Mouse (Mus musculus): ENCODE results near the gene Tctex1d2.

Gene Tctex1d2

DNA sequence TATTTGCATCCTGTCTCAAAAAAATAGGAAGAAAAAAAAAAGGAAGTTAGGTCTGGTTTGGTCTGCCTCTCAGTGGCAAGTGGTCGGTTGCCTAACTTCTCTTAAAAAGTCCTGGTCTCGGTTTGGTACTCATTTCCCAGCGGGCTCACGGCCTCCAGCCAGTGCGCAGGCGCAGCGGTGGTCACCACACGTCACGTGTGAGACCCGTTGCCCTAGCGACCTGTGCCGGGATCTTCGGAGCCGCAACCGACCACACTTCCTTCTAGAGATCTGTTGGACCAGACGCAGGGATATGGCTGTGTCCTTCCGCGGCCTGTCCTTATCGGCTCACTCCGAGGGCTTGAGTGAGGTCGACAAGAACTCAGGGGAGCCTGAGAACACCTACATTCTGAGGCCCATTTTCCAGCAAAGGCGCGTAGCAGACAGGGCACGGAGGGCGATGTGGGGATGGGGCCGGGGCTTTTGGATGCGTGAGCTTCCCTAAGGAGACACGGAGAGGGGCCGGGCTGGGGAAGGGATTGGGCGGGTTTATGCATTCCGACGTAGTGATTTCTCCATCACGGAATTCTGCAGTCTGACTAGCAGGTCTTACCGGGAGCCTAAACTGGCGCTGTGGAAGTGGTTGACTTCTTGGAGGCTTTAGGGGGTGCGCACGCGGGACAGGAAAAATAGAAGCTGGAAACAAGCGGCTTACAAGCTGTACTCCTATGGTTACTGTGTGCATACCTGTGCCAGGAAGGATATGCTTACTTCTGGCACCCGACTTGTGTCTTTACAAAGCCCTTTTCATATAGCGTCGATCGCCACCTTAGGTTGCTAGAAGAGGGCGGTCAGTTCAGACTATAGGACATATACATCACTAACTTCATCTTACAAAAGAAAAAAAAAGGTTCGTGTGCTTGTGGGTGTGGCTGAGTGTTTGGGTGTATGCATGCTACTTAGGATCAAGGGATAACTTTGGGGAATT, at the start of gene Tctex1d2:
Tctex1d2 (plus strand) TSS at position 186 of the 967 bp plus-strand sequence.
- in situ Hi-C loops (cut with MboI; ENCODE audit: low pct_unique_long_range_greater_than_20kb in 1 of 2, low sequenced_read_pairs in 2 of 2, unreplicated experiment in 1 of 2), result no loop called here

DNA sequence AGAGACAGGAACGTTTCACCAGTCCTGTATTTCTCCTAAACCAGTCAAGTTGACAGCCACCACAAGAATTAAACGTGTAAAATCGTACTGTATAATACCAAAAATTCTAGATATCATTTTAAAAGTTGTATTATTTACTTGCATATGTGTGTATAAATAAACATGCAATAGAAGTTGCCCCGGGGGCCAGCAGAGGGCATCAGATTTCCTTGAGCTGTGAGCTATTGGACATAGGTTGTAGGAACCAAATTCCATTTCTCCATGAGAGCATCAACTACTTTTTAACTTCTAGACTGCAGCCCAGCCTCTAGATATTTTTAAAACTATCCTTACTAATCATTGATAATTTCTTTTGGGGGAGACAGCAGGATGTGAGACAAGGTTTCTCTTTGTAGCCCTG, 48.2 kb upstream of the Tctex1d2 start:
- in situ Hi-C loops (cut with MboI; ENCODE audit: low pct_unique_long_range_greater_than_20kb in 1 of 2, low sequenced_read_pairs in 2 of 2, unreplicated experiment in 1 of 2), result no loop called here

DNA sequence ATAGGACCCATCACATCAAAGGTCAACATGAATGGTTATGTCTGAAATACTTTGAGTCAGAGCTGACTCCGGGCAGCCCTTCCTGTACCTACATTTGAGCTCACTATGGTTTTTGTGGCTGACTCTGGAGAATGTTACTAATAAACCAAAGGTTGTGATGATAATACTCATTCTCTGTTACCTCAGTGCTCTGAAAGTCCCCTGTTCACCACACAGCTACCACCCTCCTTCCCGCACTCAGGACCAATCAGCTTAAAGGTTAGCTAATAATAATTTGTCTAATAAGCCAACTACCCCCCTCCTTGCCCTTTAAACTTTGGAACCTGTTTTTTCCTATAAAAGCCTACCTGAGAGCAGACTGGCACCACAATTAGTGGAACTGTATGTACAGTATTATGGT, 39.9 kb upstream of the Tctex1d2 start:
- in situ Hi-C loops (cut with MboI; ENCODE audit: low pct_unique_long_range_greater_than_20kb in 1 of 2, low sequenced_read_pairs in 2 of 2, unreplicated experiment in 1 of 2), result no loop called here

DNA sequence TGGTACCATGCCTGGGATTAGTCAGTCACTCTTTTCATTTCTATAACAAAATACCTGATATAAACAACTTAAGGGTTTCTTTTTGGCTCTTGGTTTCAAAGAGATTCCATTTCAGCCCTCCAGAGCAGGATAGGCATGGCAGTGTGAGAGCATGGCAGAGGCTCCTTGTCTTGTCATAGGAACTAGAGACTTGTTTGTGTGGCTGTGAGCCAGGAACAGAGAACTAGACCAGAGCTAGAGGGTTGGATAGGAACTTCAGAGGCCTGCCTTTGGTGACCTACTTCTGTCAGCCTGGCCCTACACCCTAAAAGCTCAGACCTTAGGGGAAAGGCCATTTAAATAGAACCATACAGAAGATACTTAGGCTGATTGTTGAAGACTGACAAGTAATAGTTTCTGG, 36.6 kb upstream of the Tctex1d2 start:
- in situ Hi-C loops (cut with MboI; ENCODE audit: low pct_unique_long_range_greater_than_20kb in 1 of 2, low sequenced_read_pairs in 2 of 2, unreplicated experiment in 1 of 2), result no loop called here

DNA sequence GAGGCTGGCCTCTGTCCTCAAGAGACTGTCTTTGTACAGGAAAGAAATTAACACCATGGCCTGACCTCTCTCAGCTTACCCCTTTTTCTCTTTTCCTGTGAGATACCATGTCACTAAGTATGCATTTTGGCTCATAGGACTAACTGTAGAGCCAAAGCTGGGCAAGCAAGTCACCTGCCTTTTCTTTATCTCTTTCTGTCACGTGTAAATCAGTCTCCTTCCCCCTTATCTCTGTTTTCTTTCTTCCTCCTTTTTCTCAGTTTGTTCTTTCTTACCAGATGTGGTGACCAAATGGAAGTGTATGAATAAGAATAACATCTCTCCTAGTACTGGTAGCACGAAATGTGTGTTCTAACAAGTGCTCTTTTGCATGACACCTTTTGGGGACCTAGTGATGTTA, 34.6 kb upstream of the Tctex1d2 start:
- in situ Hi-C loops (cut with MboI; ENCODE audit: low pct_unique_long_range_greater_than_20kb in 1 of 2, low sequenced_read_pairs in 2 of 2, unreplicated experiment in 1 of 2), result no loop called here

DNA sequence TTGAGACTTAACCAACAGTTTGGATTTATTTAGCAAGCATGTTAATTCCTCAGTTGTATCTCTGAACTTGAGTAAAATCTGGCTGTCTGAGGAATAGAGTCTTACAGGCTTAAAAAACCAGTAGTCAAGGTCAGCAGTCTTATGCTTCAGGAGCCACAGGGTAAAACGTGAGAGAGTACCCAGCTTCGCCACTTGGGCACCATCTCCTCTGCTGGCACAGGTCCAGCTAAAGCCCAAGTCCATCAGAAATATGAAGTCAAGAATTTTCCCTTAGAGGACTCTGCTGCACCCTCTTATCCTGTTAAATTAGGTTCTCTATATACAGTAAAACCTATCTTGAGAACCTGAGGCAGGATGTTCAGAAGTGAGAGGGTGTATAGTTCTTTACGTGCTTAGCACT, 32.7 kb upstream of the Tctex1d2 start:
- in situ Hi-C loops (cut with MboI; ENCODE audit: low pct_unique_long_range_greater_than_20kb in 1 of 2, low sequenced_read_pairs in 2 of 2, unreplicated experiment in 1 of 2), result no loop called here

DNA sequence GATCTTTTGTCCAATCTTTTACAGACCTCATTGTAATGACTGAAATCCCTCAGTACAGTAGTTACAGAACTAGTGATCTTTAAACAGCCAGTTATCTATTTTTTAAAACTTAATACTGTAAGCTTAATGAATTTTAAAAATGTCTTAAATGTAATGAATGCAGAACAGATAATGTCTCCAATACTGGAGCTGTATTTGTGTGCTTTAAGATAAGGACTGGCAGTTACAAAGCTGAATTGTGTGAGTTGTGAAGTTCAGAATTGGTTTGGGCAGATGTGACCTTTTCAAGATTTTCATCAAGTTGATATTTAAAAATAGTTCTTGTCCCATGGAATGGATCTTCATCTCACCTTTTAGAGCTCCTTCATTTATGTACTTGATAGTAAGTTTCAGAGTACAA, 30.5 kb upstream of the Tctex1d2 start:
- in situ Hi-C loops (cut with MboI; ENCODE audit: low pct_unique_long_range_greater_than_20kb in 1 of 2, low sequenced_read_pairs in 2 of 2, unreplicated experiment in 1 of 2), result no loop called here

DNA sequence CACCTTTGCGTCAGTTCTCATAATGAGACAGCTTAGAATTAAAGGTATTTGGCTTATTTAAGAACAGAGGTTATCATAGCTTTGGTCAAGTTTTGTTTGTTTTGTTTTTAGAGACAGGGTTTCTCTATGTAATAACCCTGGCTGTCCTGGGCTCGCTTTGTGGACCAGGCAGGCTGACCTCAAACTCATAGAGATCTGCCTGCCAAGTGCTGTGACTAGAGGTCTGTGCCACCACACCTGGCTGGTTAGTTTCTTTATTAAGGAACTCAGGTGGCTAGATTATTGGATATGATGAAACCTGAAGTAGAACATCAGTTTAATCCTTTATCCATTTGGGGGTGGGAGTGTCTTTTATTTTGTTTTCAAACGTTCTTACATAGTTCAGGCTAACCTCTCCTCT, 29.7 kb upstream of the Tctex1d2 start:
- in situ Hi-C loops (cut with MboI; ENCODE audit: low pct_unique_long_range_greater_than_20kb in 1 of 2, low sequenced_read_pairs in 2 of 2, unreplicated experiment in 1 of 2), result no loop called here

DNA sequence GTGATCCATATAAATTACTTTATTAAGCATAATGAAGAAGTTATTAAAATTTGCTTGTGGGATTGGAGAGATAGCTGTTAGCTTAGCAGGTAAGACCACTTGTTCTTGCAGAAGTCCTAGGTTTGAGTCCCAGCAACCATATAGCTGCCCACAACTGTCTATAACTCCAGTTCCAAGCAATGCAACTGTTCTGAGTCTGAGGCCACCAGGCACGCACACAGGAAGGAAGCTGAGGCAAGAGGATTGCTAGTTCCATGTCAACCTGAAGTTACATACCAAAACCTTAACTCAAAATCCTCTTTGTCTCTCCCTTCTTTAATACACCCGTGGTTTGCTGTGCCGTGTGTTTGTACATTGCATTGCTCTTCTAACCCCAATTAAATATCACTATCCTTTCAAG, 28.6 kb upstream of the Tctex1d2 start:
- in situ Hi-C loops (cut with MboI; ENCODE audit: low pct_unique_long_range_greater_than_20kb in 1 of 2, low sequenced_read_pairs in 2 of 2, unreplicated experiment in 1 of 2), result no loop called here

DNA sequence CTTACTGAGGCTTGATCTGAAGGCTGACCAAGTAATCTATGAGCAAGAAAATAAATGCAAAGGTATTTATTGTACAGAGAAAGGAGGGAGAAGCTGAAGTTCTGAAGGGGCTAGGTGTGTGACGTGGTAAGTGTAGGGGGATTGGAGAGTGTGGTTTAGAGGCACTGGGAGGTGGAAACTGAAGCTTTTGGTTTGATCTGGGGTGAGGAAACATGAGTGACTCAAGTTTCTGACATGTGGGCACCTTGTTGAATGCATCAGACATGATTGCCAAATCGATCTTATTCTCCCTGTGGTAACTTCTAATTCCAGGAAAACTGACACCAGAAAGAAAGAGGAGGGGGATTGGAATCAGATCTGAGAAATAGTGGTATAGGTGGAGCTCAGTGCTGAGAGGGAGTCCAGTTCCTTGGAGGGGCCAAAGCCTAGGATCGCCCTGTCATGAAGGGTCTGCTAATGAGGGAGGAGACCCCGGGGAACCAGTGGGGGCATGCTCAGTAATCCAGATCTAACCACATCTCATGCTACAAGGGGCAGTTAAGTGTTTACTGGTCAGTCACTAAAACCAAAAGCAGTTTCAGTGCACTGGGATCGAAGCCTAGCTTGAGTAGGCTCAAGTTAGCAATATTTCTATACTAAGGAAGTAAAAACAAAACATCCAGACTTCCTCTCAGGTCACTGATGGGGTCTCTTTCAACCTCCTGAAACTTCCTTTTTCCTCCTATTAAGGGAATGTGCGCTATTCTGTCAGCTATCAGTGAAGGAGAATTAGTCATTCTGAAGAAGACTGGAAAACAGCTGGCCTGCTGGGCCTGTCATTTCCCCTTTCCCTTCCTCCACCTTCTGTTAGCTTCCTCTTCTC, 23.6 kb upstream of the Tctex1d2 start:
- in situ Hi-C loops (cut with MboI; ENCODE audit: low pct_unique_long_range_greater_than_20kb in 1 of 2, low sequenced_read_pairs in 2 of 2, unreplicated experiment in 1 of 2), result no loop called here

DNA sequence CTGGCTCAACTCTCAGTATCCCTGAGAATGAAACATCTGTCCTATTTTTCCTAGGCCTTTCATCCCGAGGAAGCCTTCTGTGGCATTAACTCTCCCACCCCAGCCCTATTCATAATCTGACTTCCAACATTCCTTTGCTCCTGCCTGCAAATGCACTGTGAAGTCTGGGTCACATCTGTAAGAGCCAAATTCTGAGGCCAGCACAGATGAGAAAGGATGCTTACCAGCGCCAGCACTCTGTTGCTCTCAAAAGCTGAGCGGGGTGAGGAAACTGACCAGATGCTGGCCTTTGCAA, 23.0 kb upstream of the Tctex1d2 start:
- in situ Hi-C loops (cut with MboI; ENCODE audit: low pct_unique_long_range_greater_than_20kb in 1 of 2, low sequenced_read_pairs in 2 of 2, unreplicated experiment in 1 of 2), result no loop called here

DNA sequence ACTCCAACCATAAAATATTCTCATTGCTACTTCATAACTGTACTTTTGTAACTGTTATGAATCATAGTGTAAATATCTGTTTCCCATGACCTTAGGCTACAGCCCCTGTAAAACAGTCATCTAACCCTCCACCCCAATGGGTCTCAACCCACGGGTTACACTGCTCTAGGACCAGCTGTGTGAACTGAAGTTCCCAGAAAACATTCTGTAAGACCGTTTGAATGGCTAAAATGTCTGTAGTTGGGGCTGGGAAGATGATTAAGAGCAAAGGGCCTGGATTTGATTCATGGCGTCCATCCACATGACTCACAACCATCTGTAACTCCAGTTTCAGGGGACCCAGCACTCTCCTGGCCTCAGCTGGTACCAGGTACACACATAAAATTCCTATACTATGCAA, 21.3 kb upstream of the Tctex1d2 start:
- in situ Hi-C loops (cut with MboI; ENCODE audit: low pct_unique_long_range_greater_than_20kb in 1 of 2, low sequenced_read_pairs in 2 of 2, unreplicated experiment in 1 of 2), result no loop called here

DNA sequence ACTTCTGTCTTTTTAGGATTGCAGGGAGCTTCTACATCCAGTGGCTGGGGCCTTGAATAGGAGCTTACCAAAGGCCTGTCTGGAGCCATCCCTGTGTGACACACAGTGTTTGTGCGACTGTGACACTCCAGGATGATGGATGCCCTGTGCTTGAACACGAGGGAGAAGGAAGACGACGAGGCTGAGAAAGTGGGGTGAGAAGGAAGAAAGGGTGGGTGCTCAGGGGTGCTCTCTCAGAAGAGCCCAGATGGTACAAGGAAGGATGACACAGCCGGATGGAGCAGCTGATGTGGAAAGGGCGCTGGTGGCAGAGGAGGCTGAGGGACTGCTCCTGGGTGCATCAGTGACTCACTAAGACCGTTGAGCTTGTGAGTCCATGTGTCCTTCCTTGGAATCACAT, 19.2 kb upstream of the Tctex1d2 start, which contains the start of gene Tm4sf19:
Tm4sf19 (plus strand) TSS at position 240 of the 400 bp plus-strand sequence.
- in situ Hi-C loops (cut with MboI; ENCODE audit: low pct_unique_long_range_greater_than_20kb in 1 of 2, low sequenced_read_pairs in 2 of 2, unreplicated experiment in 1 of 2), result no loop called here

DNA sequence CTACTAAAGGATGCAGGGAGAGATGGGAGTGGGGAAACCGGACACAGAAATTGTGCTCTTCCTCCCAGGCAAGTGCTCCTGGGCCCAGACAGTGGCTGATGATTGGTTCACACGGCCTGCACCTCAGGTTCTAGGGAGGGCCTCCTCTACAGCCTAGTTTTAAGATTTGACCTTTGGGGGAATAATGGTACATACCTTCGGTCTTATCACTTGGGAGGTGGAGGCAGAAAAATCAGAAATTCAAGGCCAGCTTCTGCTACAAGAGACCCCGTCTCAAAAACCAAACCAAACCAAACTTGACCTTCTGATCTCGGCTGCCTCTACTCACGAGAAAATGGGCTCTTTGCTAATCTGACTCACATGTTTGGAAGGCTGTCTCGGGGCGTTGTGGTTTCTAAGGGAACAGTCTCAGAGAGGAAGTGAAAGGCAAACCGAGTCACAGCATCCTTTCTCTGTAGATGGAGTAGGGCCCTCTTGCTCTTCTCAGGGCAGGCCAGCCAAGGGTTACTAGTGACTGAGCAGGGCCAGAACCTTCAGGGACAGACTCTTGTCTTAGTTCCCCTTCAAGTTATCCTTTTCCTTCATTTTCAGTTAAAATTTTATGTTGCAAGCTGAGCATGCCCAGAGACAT, 18.1 kb upstream of the Tctex1d2 start:
- in situ Hi-C loops (cut with MboI; ENCODE audit: low pct_unique_long_range_greater_than_20kb in 1 of 2, low sequenced_read_pairs in 2 of 2, unreplicated experiment in 1 of 2), result no loop called here

DNA sequence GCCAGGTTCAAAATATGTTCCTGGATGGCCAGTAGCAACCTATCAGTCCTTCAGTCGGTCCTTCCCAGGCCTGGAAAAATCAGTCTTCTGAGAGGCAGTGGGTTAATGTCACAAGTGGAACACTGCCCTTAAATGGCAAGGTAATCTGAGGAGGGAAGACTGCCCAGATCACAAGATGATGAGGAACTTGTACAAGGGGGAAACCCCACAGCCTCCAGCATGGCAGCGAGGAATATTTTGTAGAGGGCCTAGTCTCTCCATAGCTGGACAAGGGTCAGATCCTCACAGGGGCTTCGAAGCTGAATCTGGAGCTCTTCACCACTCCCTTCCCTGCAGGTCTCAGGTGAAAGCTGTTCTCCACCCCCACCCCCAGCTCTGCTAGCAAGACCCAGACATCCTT, 16.7 kb upstream of the Tctex1d2 start:
- in situ Hi-C loops (cut with MboI; ENCODE audit: low pct_unique_long_range_greater_than_20kb in 1 of 2, low sequenced_read_pairs in 2 of 2, unreplicated experiment in 1 of 2), result no loop called here

DNA sequence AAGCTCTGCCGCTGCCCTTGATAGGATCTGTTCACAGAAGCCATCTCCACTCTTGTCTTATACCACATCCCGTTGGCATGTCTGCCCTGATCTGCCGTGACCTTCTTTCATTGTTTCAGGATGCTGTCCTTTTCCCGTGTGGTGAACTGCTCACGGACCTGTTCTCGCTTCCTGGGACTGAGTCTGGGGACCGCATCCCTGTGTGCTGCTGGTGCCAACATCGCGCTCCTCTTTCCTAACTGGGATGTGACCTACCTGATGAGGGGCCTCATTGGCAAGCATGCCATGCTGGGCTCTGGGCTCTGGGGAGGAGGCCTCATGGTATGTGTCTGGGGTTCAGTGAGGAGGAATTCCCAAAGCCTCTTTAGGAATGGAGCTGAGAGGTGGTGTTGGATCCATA, 13.8 kb upstream of the Tctex1d2 start:
- in situ Hi-C loops (cut with MboI; ENCODE audit: low pct_unique_long_range_greater_than_20kb in 1 of 2, low sequenced_read_pairs in 2 of 2, unreplicated experiment in 1 of 2), result no loop called here

DNA sequence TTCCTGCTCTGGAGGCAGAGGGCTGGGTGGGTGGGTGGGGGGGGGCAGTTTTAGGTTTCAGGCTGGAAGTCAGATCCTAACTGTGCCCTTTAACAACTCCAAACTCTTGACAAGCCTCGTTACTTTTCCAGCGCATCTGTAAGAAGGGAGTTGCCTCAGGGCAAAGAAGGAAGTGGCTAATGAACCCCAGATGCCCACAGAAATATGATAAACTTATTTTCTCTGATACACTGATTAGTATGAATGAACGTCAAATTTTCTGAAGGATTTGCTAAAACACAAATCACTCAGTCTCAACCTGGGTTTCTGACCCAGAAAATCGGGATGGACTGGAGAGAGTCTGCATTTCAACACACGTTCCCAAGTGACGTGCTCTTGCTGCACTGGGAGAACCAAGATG, 12.8 kb upstream of the Tctex1d2 start:
- in situ Hi-C loops (cut with MboI; ENCODE audit: low pct_unique_long_range_greater_than_20kb in 1 of 2, low sequenced_read_pairs in 2 of 2, unreplicated experiment in 1 of 2), result no loop called here

DNA sequence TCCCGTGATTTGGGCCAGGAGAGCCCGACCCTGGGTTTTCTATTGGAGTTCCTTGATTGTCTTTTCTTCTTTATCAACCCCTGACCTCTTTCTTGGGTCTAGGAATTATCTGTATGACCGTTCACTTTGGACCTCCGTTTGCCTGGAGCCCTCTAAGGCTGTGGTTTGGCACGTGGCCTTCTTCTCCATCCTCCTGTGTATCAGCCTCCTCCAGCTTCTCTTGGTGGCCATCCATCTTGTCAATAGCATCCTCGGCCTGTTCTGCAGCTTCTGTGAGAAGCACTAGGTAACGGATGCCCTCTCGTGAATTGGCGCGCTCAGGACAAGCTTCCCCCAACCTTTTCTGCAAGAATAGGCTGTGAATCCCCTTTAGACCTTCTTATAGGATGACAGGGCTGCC, 11.8 kb upstream of the Tctex1d2 start:
- in situ Hi-C loops (cut with MboI; ENCODE audit: low pct_unique_long_range_greater_than_20kb in 1 of 2, low sequenced_read_pairs in 2 of 2, unreplicated experiment in 1 of 2), result no loop called here

DNA sequence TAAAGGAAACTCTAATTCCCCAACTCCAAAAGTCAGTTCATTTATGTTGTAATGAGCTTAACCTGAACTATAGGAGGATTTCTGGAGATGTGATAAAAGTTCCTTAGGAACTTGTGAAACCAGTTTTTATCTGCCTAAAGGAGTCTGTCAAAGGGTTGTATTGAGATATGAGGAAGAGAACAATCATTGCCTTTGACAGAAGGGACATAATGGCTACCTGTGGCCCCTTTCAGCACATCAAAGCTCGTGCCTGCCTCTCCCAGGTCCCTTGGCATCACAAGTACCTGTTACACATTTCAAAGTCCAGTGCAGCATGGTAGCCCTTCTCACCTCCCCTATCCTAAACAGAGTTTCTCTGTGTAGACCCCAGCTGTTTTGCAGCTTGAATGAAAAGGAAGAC, 2.0 kb upstream of the Tctex1d2 start:
- in situ Hi-C loops (cut with MboI; ENCODE audit: low pct_unique_long_range_greater_than_20kb in 1 of 2, low sequenced_read_pairs in 2 of 2, unreplicated experiment in 1 of 2), result no loop called here
